Mouse (Mus musculus) myocyte (in vitro differentiated cells): ENCODE results near the gene Kif16b. TPM values are rescaled to one million over a fixed set of nuclear protein-coding genes. Genes with fewer than 3 reads are reported as not detected.

Experiments used
- H3K27me3 ChIP-seq: one replicate; pipeline ENCODE4 v1.6.1; 2011; ENCODE audit not compliant: control insufficient read depth, insufficient read depth, insufficient read length
- H3K36me3 ChIP-seq: one replicate; pipeline ENCODE4 v1.6.1; 2011; ENCODE audit not compliant: control insufficient read depth, insufficient read depth
- H3K4me2 ChIP-seq: one replicate; pipeline ENCODE4 v1.6.1; 2011; ENCODE audit warnings: low read depth, control low read depth
- H3K4me3 ChIP-seq: one replicate; pipeline ENCODE4 v1.5.1; 2011; ENCODE audit warnings: mild to moderate bottlenecking, control low read depth, moderate library complexity
- H3K79me2 ChIP-seq: one replicate; pipeline ENCODE4 v1.6.1; 2011; ENCODE audit not compliant: control insufficient read depth, insufficient read depth
- H3ac ChIP-seq: one replicate; pipeline ENCODE4 v1.6.1; 2011; ENCODE audit not compliant: control insufficient read depth, insufficient read length
- CEBPB ChIP-seq: IDR thresholded peaks from 2 replicates; pipeline ENCODE4 v1.6.1; 2011; ENCODE audit warnings: mild to moderate bottlenecking, moderate library complexity; ENCODE audit not compliant: poor library complexity, insufficient read depth, severe bottlenecking
- E2F4 ChIP-seq: IDR thresholded peaks from one replicate; pipeline ENCODE4 v1.6.1; 2011; ENCODE audit warnings: mild to moderate bottlenecking, control low read depth, moderate library complexity; ENCODE audit not compliant: insufficient read depth
- MAX ChIP-seq: IDR thresholded peaks from one replicate; pipeline ENCODE4 v1.6.1; 2011; ENCODE audit warnings: low read depth, mild to moderate bottlenecking, control low read depth
- MYOD1 ChIP-seq, 3 experiments: IDR thresholded peaks; one replicate each; pipeline ENCODE4 v1.6.1; 2011; ENCODE audit warnings: control low read depth in 2 of 3, low read depth in 2 of 3, mild to moderate bottlenecking in 2 of 3, moderate library complexity in 1 of 3; ENCODE audit not compliant: insufficient read length in 2 of 3, control insufficient read depth in 1 of 3
- MYOG ChIP-seq, 3 experiments: IDR thresholded peaks; one replicate each; pipeline ENCODE4 v1.6.1; 2011; ENCODE audit warnings: control low read depth in 2 of 3, low read depth in 2 of 3, mild to moderate bottlenecking in 2 of 3; ENCODE audit not compliant: insufficient read length in 2 of 3, control insufficient read depth in 1 of 3, insufficient read depth in 1 of 3
- POLR2A ChIP-seq: IDR thresholded peaks from one replicate; pipeline ENCODE4 v1.6.1; 2011; ENCODE audit warnings: low read depth, mild to moderate bottlenecking, control low read depth, moderate library complexity; ENCODE audit not compliant: insufficient read length
- POLR2AphosphoS2 ChIP-seq: IDR thresholded peaks from one replicate; pipeline ENCODE4 v1.6.1; 2011; ENCODE audit warnings: low read depth, control low read depth; ENCODE audit not compliant: insufficient read length
- REST ChIP-seq: IDR thresholded peaks from one replicate; pipeline ENCODE4 v1.6.1; 2011; ENCODE audit warnings: mild to moderate bottlenecking, control low read depth, moderate library complexity; ENCODE audit not compliant: insufficient read depth, insufficient read length
- SRF ChIP-seq: IDR thresholded peaks from one replicate; pipeline ENCODE4 v1.6.1; 2011; ENCODE audit warnings: low read depth; ENCODE audit not compliant: control insufficient read depth, insufficient read length
- TCF12 ChIP-seq: IDR thresholded peaks from one replicate; pipeline ENCODE4 v1.6.1; 2011; ENCODE audit warnings: mild to moderate bottlenecking, control low read depth; ENCODE audit not compliant: poor library complexity, insufficient read depth, severe bottlenecking
- TCF3 ChIP-seq: IDR thresholded peaks from one replicate; pipeline ENCODE4 v1.6.1; 2011; ENCODE audit warnings: low read depth, control low read depth; ENCODE audit not compliant: insufficient read length
- USF1 ChIP-seq: IDR thresholded peaks from one replicate; pipeline ENCODE4 v1.6.1; 2011; ENCODE audit warnings: low read depth, mild to moderate bottlenecking, control low read depth, moderate library complexity
- polyA plus RNA-seq: library from polyadenylated mRNA; unstranded; fragments of >200 nt; fragmentation: generic; extraction: Trizol; gene quantifications from one replicate; pipeline ENCODE4 v1.2.1, GENCODE M21; 2012; ENCODE audit warnings: missing spikeins

Kif16b gene
- polyA plus RNA-seq, 1 experiment = 3.3 TPM

DNA sequence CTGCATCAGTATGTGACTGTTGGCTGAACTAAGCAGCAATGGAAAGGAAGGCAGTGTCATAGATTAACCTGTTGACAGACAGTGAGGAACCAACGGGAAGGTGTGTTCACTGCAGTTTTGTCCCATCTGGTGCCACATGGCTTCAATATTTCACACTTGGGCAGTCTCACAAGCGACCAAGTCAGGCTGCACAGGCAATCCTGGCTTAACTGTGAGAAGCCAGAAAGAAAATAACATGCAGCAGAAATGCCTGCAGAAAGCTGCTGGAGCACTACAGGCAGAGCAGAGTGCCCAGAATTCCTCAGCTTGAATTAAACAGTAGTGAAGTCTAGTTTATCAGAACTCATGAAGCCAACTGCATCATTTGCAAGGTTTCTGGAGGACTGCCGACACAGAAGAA lies 192.0 kb downstream of the Kif16b start:
- TF ChIP-seq MYOG (IDR thresholded peaks at IDR 0.05; ENCODE audit: control insufficient read depth in 1 of 3, insufficient read depth in 1 of 3, insufficient read length in 2 of 3, low read depth in 2 of 3) (no peak), REST (no peak)
- no peaks in the 10 kb centered on the region for H3K27me3 ChIP-seq
- H3K36me3 ChIP-seq = no peaks in the 10 kb centered on the region
- no peak overlapping the region for H3K4me2 ChIP-seq
- H3ac ChIP-seq = no peak overlapping the region
- no peaks in the 10 kb centered on the region for H3K79me2 ChIP-seq
- no peak overlapping the region for H3K4me3 ChIP-seq

- Histone ChIP-seq H3K36me3 (no peaks in the 10 kb centered on the region), H3K4me2 (no peak overlapping the region), H3K27me3 (no peaks in the 10 kb centered on the region), H3K79me2 (no peaks in the 10 kb centered on the region), H3K4me3 (no peak overlapping the region), H3ac (no peak overlapping the region)
- no peak for TF ChIP-seq MYOG (IDR thresholded peaks at IDR 0.05; ENCODE audit: control insufficient read depth in 1 of 3, insufficient read depth in 1 of 3, insufficient read length in 2 of 3, low read depth in 2 of 3)
- TF ChIP-seq POLR2AphosphoS2 = no peak
- TF ChIP-seq REST = no peak
- no peak for TF ChIP-seq POLR2A
- no peak for TF ChIP-seq TCF12
- no peak for TF ChIP-seq SRF
- TF ChIP-seq E2F4 = no peak
- no peak for TF ChIP-seq USF1
- no peak for TF ChIP-seq TCF3
- TF ChIP-seq MAX = no peak
- TF ChIP-seq CEBPB = no peak
- no peak for TF ChIP-seq MYOD1 (IDR thresholded peaks at IDR 0.05; ENCODE audit: control insufficient read depth in 1 of 3, insufficient read length in 2 of 3, low read depth in 2 of 3)
These were observed 200.6 kb downstream of the Kif16b start for GRCm38 (mm10) chr2:142700689-142701088.

DNA sequence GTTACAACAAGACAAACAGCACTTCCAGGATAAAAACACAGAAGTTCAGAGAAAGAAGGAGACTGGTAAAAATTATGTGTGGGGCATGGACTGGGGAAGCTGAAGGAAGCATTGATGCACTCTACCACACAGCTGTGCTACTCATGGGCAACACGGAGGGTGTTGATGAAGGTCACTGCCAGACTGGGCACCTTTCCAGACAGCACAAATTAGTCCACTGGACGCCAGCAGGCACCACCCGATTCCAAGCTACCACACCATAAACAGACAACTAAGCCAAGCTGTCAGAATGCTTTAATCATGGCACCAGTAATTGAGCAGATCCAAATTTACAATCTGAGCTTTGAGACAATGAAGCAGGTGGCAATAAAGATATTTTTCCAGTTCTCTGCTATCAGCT lies 202.7 kb downstream of the Kif16b start:
- Histone ChIP-seq H3K36me3 (no peaks in the 10 kb centered on the region), H3K4me3 (no peak overlapping the region), H3ac (no peak overlapping the region), H3K27me3 (no peaks in the 10 kb centered on the region), H3K79me2 (no peaks in the 10 kb centered on the region), H3K4me2 (no peak overlapping the region)
- TF ChIP-seq POLR2A = no peak
- peak in 1 of 3 experiments; percentile 23 for TF ChIP-seq MYOD1 (IDR thresholded peaks at IDR 0.05; ENCODE audit: control insufficient read depth in 1 of 3, insufficient read length in 2 of 3, low read depth in 2 of 3)

- no peak overlapping the region for H3K4me2 ChIP-seq
These were observed 206.4 kb downstream of the Kif16b start for GRCm38 (mm10) chr2:142694936-142695331.

DNA sequence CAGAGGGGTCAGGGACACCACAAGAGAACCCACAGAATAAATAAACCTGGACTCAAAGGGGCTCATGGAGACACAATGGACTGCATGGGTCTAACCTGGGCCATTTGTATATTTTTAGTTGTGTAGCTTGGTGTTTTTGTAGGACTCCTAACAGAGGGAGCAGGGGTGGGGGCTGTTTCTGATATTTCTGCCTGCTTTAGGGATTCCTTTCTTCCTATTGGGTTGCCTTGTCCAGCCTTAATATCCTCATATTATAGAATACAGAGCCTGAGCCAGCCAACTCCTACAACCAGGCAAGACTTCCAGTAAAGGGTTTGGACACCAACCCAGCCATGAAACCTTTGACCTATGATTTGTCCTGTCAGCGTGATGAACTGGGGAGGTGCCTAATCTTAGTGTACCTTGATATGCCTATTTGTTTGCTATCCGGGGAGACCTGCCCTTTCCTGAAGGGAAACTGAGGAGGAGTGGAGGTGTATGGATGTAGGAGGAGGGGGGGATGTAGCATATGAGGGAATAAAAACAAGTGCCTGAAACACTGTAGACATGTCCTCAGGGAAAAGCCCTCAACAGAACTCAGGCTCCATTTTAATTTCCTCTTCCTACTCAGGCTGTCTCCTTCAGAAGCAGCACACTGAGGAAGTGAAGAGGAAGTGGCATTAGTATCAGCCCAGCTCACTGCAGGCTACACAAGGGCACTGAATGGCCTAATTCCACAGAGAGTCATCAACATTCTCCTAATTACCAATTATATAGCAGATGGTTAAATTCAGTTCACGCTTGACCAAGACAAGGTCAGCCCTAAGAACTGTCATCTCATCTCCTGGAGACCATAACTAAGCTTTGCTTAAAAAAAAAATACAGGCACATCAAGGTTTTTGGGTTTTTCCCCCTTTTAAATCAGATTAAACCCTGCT lies 207.1 kb downstream of the Kif16b start:
- Histone ChIP-seq H3K27me3 (no peaks in the 10 kb centered on the region), H3K79me2 (no peaks in the 10 kb centered on the region), H3K4me2 (no peak overlapping the region), H3K4me3 (no peak overlapping the region), H3ac (no peak overlapping the region), H3K36me3 (no peaks in the 10 kb centered on the region)
- TF ChIP-seq E2F4 = no peak
- TF ChIP-seq POLR2AphosphoS2 = no peak
- no peak for TF ChIP-seq CEBPB
- TF ChIP-seq USF1 = no peak
- no peak for TF ChIP-seq MAX
- TF ChIP-seq TCF12 = no peak
- no peak for TF ChIP-seq TCF3
- TF ChIP-seq MYOG (IDR thresholded peaks at IDR 0.05; ENCODE audit: control insufficient read depth in 1 of 3, insufficient read depth in 1 of 3, insufficient read length in 2 of 3, low read depth in 2 of 3) = no peak
- TF ChIP-seq MYOD1 (IDR thresholded peaks at IDR 0.05; ENCODE audit: control insufficient read depth in 1 of 3, insufficient read length in 2 of 3, low read depth in 2 of 3) = no peak
- TF ChIP-seq POLR2A = no peak
- no peak for TF ChIP-seq REST
- TF ChIP-seq SRF = no peak

More at GRCm38 (mm10) chr2:142694936-142695331, 206.4 kb downstream of the Kif16b start:
- H3K79me2 ChIP-seq = no peaks in the 10 kb centered on the region
- H3K27me3 ChIP-seq = no peaks in the 10 kb centered on the region
- H3K36me3 ChIP-seq = no peaks in the 10 kb centered on the region
- H3ac ChIP-seq = no peak overlapping the region
- H3K4me3 ChIP-seq = no peak overlapping the region
- no peak for TF ChIP-seq MYOG (IDR thresholded peaks at IDR 0.05; ENCODE audit: control insufficient read depth in 1 of 3, insufficient read depth in 1 of 3, insufficient read length in 2 of 3, low read depth in 2 of 3)
- no peak for TF ChIP-seq CEBPB
- no peak for TF ChIP-seq SRF
- TF ChIP-seq E2F4 = no peak
- no peak for TF ChIP-seq USF1
- TF ChIP-seq TCF12 = no peak
- no peak for TF ChIP-seq TCF3
- no peak for TF ChIP-seq POLR2A
- no peak for TF ChIP-seq REST
- no peak for TF ChIP-seq POLR2AphosphoS2
- no peak for TF ChIP-seq MAX
- TF ChIP-seq MYOD1 (IDR thresholded peaks at IDR 0.05; ENCODE audit: control insufficient read depth in 1 of 3, insufficient read length in 2 of 3, low read depth in 2 of 3) = no peak
